Mouse (Mus musculus): ENCODE measurements at regions not wholly inside any gene's neighbourhood (a gene's known extent, or its start where the extent isn't known, plus 50 kb on each side); places are given as distances from the start of the nearest gene placed in this dataset.

DNA sequence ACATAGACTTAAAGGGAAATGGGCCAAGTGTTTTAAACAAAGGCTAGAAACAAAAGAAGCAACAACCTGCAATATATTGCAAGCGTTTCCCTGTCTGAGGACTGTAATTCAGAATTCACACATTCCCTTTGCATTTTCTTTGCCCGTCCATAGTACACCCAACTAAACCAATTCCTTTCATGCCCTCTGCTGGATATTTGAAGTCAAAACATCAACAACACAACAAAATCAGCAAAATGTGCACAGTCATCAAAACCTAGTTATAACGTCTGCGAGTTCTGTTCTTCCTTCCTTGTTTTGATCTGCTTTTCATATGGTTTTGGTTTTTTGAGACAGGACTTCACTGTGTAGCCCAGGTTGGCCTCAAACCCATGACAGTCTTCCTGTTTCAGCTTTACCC, 67.7 kb upstream of the Daam1 start:
- ATAC-seq (ENCODE audit: low FRiP score, low read depth): no peak
- no peak overlapping the region for H3K4me2 ChIP-seq (replicated peaks)
- H3K36me3 ChIP-seq: no peaks in the 10 kb centered on the region
- no peaks in the 10 kb centered on the region for H3K9me3 ChIP-seq
- H3K4me3 ChIP-seq: no peak overlapping the region
- WGBS: 82% methylated on average over 4 of the region's 4 CpGs
- no peaks in the 10 kb centered on the region for H3K27me3 ChIP-seq
- no peak overlapping the region for H3K27ac ChIP-seq (replicated peaks)
- H3K4me1 ChIP-seq: peaks cover 3% of the 10 kb centered on the region; the same call in 1 of the 2 replicates
- H3K9ac ChIP-seq (replicated peaks): no peak overlapping the region

GRCm38 (mm10) chr12:71766086-71766485, 64.8 kb upstream of the Daam1 start:
- 88% methylated on average over 4 of the region's 4 CpGs for WGBS
- H3K4me3 ChIP-seq: no peak overlapping the region
- H3K9ac ChIP-seq (replicated peaks): no peak overlapping the region
- no peak overlapping the region for H3K27ac ChIP-seq (replicated peaks)
- H3K27me3 ChIP-seq: no peaks in the 10 kb centered on the region
- no peaks in the 10 kb centered on the region for H3K9me3 ChIP-seq
- peaks cover 11% of the 10 kb centered on the region for H3K4me1 ChIP-seq
- no peak overlapping the region for H3K4me2 ChIP-seq (replicated peaks)
- ATAC-seq (ENCODE audit: low FRiP score, low read depth): no peak
- no peaks in the 10 kb centered on the region for H3K36me3 ChIP-seq

DNA sequence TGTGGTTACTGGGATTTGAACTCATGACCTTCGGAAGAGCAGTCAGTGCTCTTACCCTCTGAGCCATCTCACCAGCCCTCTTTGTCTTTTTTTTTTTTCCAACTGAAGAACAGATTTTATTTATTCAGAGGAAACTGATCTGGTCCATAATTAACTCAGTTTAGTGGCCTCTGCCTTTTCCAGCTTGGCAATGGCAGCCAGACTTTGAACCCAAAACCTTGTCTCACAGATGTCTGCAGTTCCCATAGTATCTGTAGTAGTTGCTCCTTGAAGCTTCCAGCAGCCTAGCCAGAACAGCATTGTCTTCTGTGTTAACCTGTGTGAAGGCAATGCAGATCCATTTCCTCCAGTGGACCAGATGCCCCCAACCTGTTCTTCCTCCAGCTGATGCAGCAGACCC, 64.2 kb upstream of the Daam1 start:
- 94% methylated on average over 1 of the region's 1 CpGs for WGBS
- peaks cover 11% of the 10 kb centered on the region for H3K4me1 ChIP-seq
- no peak overlapping the region for H3K4me3 ChIP-seq
- no peak for ATAC-seq (ENCODE audit: low FRiP score, low read depth)
- H3K27ac ChIP-seq (replicated peaks): no peak overlapping the region
- no peaks in the 10 kb centered on the region for H3K9me3 ChIP-seq
- H3K27me3 ChIP-seq: no peaks in the 10 kb centered on the region
- no peak overlapping the region for H3K9ac ChIP-seq (replicated peaks)
- no peaks in the 10 kb centered on the region for H3K36me3 ChIP-seq
- H3K4me2 ChIP-seq (replicated peaks): no peak overlapping the region

GRCm38 (mm10) chr12:71767896-71768295, 63.0 kb upstream of the Daam1 start:
- WGBS: 48% methylated on average over 3 of the region's 3 CpGs
- Histone ChIP-seq H3K4me2 (replicated peaks) (no peak overlapping the region), H3K27me3 (no peaks in the 10 kb centered on the region), H3K4me3 (no peak overlapping the region), H3K36me3 (no peaks in the 10 kb centered on the region), H3K9me3 (no peaks in the 10 kb centered on the region), H3K4me1 (peaks cover 11% of the 10 kb centered on the region), H3K9ac (replicated peaks) (no peak overlapping the region), H3K27ac (replicated peaks) (no peak overlapping the region)
- no peak for ATAC-seq (ENCODE audit: low FRiP score, low read depth)

DNA sequence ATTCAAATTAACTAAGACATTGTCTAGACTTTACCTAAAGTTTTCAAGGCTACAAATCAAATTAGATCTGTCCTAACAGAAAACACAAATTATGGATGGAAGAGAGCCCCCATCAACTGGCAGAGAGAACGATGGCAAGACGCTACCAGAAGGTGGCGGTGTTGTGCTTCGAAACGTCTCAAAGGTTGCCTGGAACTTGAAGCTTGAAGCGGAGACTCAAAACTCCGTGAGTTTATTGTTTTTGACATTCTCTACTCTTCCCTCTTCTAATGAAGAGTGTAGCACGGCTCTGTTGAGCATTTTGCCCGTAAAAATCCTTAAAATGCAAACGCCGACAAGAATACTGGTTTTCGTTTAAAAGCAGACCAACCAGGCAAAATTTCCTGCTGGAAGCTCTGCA, 62.4 kb upstream of the Daam1 start:
- Histone ChIP-seq H3K4me1 (peaks cover 11% of the 10 kb centered on the region), H3K9me3 (no peaks in the 10 kb centered on the region), H3K27ac (replicated peaks) (no peak overlapping the region), H3K4me3 (no peak overlapping the region; the same call in 1 of the 2 replicates), H3K27me3 (no peaks in the 10 kb centered on the region), H3K9ac (replicated peaks) (no peak overlapping the region), H3K36me3 (no peaks in the 10 kb centered on the region), H3K4me2 (replicated peaks) (peak overlapping the region; percentile 50)
- ATAC-seq (ENCODE audit: low FRiP score, low read depth): no peak
- 5% methylated on average over 12 of the region's 12 CpGs for WGBS

GRCm38 (mm10) chr12:71768890-71769289, 62.0 kb upstream of the Daam1 start:
- H3K9me3 ChIP-seq: no peaks in the 10 kb centered on the region
- WGBS: 37% methylated on average over 9 of the region's 9 CpGs
- 0 out of 2 replicates have a peak, but pooled peaks have one; percentile 30 for ATAC-seq (ENCODE audit: low FRiP score, low read depth)
- H3K4me1 ChIP-seq: peaks cover 11% of the 10 kb centered on the region
- no peaks in the 10 kb centered on the region for H3K36me3 ChIP-seq
- peak overlapping the region; percentile 50 for H3K4me2 ChIP-seq (replicated peaks)
- no peak overlapping the region for H3K9ac ChIP-seq (replicated peaks)
- H3K27ac ChIP-seq (replicated peaks): no peak overlapping the region
- H3K4me3 ChIP-seq: no peak overlapping the region; the same call in 1 of the 2 replicates
- H3K27me3 ChIP-seq: no peaks in the 10 kb centered on the region

GRCm38 (mm10) chr12:71769302-71769701, 61.6 kb upstream of the Daam1 start:
- no peaks in the 10 kb centered on the region for H3K36me3 ChIP-seq
- no peak for ATAC-seq (ENCODE audit: low FRiP score, low read depth)
- WGBS: 61% methylated on average over 6 of the region's 6 CpGs
- H3K27me3 ChIP-seq: no peaks in the 10 kb centered on the region
- H3K4me1 ChIP-seq: peaks cover 11% of the 10 kb centered on the region
- H3K9ac ChIP-seq (replicated peaks): no peak overlapping the region
- no peak overlapping the region for H3K4me3 ChIP-seq
- H3K27ac ChIP-seq (replicated peaks): no peak overlapping the region
- H3K4me2 ChIP-seq (replicated peaks): no peak overlapping the region
- H3K9me3 ChIP-seq: no peaks in the 10 kb centered on the region

- Histone ChIP-seq H3K27me3 (no peaks in the 10 kb centered on the region), H3K36me3 (no peaks in the 10 kb centered on the region), H3K4me1 (peaks cover 9% of the 10 kb centered on the region; the same call in 1 of the 2 replicates), H3K9ac (replicated peaks) (no peak overlapping the region), H3K9me3 (no peaks in the 10 kb centered on the region), H3K4me3 (no peak overlapping the region), H3K4me2 (replicated peaks) (no peak overlapping the region), H3K27ac (replicated peaks) (no peak overlapping the region)
- WGBS: 90% methylated on average over 9 of the region's 9 CpGs
- ATAC-seq (ENCODE audit: low FRiP score, low read depth): no peak
Measured at GRCm38 (mm10) chr12:71773891-71774290, 57.0 kb upstream of the Daam1 start.

- H3K9ac ChIP-seq (replicated peaks): no peak overlapping the region
- H3K27ac ChIP-seq (replicated peaks): no peak overlapping the region
- no peak for ATAC-seq (ENCODE audit: low FRiP score, low read depth)
- H3K4me2 ChIP-seq (replicated peaks): no peak overlapping the region
- no peak overlapping the region for H3K4me3 ChIP-seq
- H3K4me1 ChIP-seq: 0 out of 2 replicates have a peak, but pooled peaks cover 6% of the 10 kb centered on the region
- no peaks in the 10 kb centered on the region for H3K9me3 ChIP-seq
- no peaks in the 10 kb centered on the region for H3K27me3 ChIP-seq
- WGBS: 86% methylated on average over 12 of the region's 12 CpGs
- no peaks in the 10 kb centered on the region for H3K36me3 ChIP-seq
Measured at GRCm38 (mm10) chr12:71775126-71775525, 55.8 kb upstream of the Daam1 start.

GRCm38 (mm10) chr12:71778137-71778536, 52.7 kb upstream of the Daam1 start:
- Histone ChIP-seq H3K4me2 (replicated peaks) (peak overlapping the region; percentile 31), H3K27ac (replicated peaks) (no peak overlapping the region), H3K4me3 (no peak overlapping the region), H3K36me3 (no peaks in the 10 kb centered on the region), H3K27me3 (no peaks in the 10 kb centered on the region), H3K9me3 (no peaks in the 10 kb centered on the region), H3K9ac (replicated peaks) (no peak overlapping the region), H3K4me1 (0 out of 2 replicates have a peak, but pooled peaks cover 6% of the 10 kb centered on the region)
- WGBS: 42% methylated on average over 14 of the region's 14 CpGs
- no peak for ATAC-seq (ENCODE audit: low FRiP score, low read depth)

GRCm38 (mm10) chr12:71778948-71779347, 51.9 kb upstream of the Daam1 start:
- ATAC-seq (ENCODE audit: low FRiP score, low read depth): no peak
- Histone ChIP-seq H3K27ac (replicated peaks) (no peak overlapping the region), H3K4me2 (replicated peaks) (no peak overlapping the region), H3K36me3 (no peaks in the 10 kb centered on the region), H3K9ac (replicated peaks) (no peak overlapping the region), H3K9me3 (no peaks in the 10 kb centered on the region), H3K4me3 (no peak overlapping the region), H3K4me1 (0 out of 2 replicates have a peak, but pooled peaks cover 6% of the 10 kb centered on the region), H3K27me3 (no peaks in the 10 kb centered on the region)
- WGBS: 87% methylated on average over 3 of the region's 3 CpGs

DNA sequence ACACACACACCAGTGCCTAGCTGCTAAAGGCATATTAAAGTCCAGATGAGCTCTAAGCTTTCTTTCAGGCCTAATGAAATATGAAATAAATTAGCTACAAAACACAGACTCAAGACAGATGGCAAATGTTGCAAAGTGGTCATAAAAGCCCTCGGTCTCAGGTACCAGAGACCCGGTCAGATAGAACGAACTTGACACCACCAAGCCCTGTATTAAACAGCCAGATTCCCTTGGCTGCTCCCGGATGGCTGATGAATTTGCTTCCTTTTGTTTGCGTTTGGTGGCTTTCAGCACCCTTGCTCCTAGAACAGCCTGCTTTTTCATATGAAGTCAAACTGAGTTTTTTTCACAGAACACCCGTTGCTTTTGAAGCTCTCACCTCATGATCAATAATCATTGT, 51.5 kb upstream of the Daam1 start:
- H3K4me2 ChIP-seq (replicated peaks): no peak overlapping the region
- H3K27me3 ChIP-seq: no peaks in the 10 kb centered on the region
- no peak overlapping the region for H3K4me3 ChIP-seq
- 65% methylated on average over 6 of the region's 6 CpGs for WGBS
- no peak overlapping the region for H3K9ac ChIP-seq (replicated peaks)
- no peaks in the 10 kb centered on the region for H3K36me3 ChIP-seq
- no peak overlapping the region for H3K27ac ChIP-seq (replicated peaks)
- H3K9me3 ChIP-seq: no peaks in the 10 kb centered on the region
- 0 out of 2 replicates have a peak, but pooled peaks cover 6% of the 10 kb centered on the region for H3K4me1 ChIP-seq
- ATAC-seq (ENCODE audit: low FRiP score, low read depth): no peak
